Mouse (Mus musculus) kidney, adult 18-20 months (tissue): ENCODE data around the gene Rgp1.

ENCODE experiments used
- DNase-seq: peaks from one replicate; pipeline ENCODE4 v3.0.0; 2021

Gene Rgp1

GRCm38 (mm10) chr4:43598650-43599380, 20.3 kb downstream of the Rgp1 start:
- no peak for DNase-seq

- no peak for DNase-seq
These were observed 21.9 kb downstream of the Rgp1 start for GRCm38 (mm10) chr4:43600195-43600934.

- DNase-seq, result no peak
These were observed 25.6 kb downstream of the Rgp1 start for GRCm38 (mm10) chr4:43604099-43604498.

- DNase-seq, result no peak
These were observed 26.5 kb downstream of the Rgp1 start for GRCm38 (mm10) chr4:43604751-43605685.

GRCm38 (mm10) chr4:43612534-43612933, 34.0 kb downstream of the Rgp1 start:
- no peak for DNase-seq

GRCm38 (mm10) chr4:43613060-43613730, 34.7 kb downstream of the Rgp1 start:
- DNase-seq, result no peak

GRCm38 (mm10) chr4:43620146-43620778, 41.7 kb downstream of the Rgp1 start:
- DNase-seq, result no peak

GRCm38 (mm10) chr4:43629106-43629817, 50.7 kb downstream of the Rgp1 start:
- no peak for DNase-seq

GRCm38 (mm10) chr4:43630030-43630581, 51.6 kb downstream of the Rgp1 start:
- peak; percentile 84 for DNase-seq

- peak; percentile 25 for DNase-seq
These were observed 52.1 kb downstream of the Rgp1 start for GRCm38 (mm10) chr4:43630671-43631045.

GRCm38 (mm10) chr4:43631046-43631955, 52.8 kb downstream of the Rgp1 start, which contains the start of gene Npr2:
TSS of gene Npr2 (plus strand) at chr4:43631935.
- DNase-seq, result peak; percentile 66

GRCm38 (mm10) chr4:43631956-43632920, 53.7 kb downstream of the Rgp1 start:
- DNase-seq, result peak; percentile 39

GRCm38 (mm10) chr4:43633296-43633695, 54.8 kb downstream of the Rgp1 start:
- no peak for DNase-seq

GRCm38 (mm10) chr4:43633736-43634135, 55.2 kb downstream of the Rgp1 start:
- DNase-seq, result no peak

- DNase-seq, result no peak
These were observed 56.3 kb downstream of the Rgp1 start for GRCm38 (mm10) chr4:43634621-43635374.

GRCm38 (mm10) chr4:43636751-43637150, 58.2 kb downstream of the Rgp1 start:
- DNase-seq, result no peak
